Mouse (Mus musculus) small intestine, adult 2 months (tissue): ENCODE results near the gene Mettl7a2. TPM values are rescaled to one million over a fixed set of nuclear protein-coding genes. Genes with fewer than 3 reads are reported as not detected.
"Not testable (repeated sequence)": the region's sequence is repeated elsewhere in the genome, so short reads cannot be mapped to it uniquely, and the experiment has no call there.

Experiments
- H3K27ac ChIP-seq: fragments of 200-500 bp; 2 replicates; pipeline ENCODE4 v1.5.1; 2012; ENCODE audit warnings: low read depth, low read length, control low read depth, inconsistent platforms; ENCODE audit not compliant: insufficient read depth
- H3K27me3 ChIP-seq: fragments of 200-500 bp; 2 replicates; pipeline ENCODE4 v1.6.1; 2012; ENCODE audit warnings: mild to moderate bottlenecking, moderate library complexity, low read length, inconsistent platforms; ENCODE audit not compliant: control insufficient read depth, insufficient read depth
- H3K36me3 ChIP-seq: fragments of 200-500 bp; 2 replicates; pipeline ENCODE4 v1.6.1; 2012; ENCODE audit warnings: mild to moderate bottlenecking, low read length, control low read depth, inconsistent platforms; ENCODE audit not compliant: control insufficient read depth, insufficient read depth
- H3K4me1 ChIP-seq: fragments of 200-500 bp; 2 replicates; pipeline ENCODE4 v1.6.1; 2012; ENCODE audit warnings: low read length, inconsistent platforms, mixed read lengths; ENCODE audit not compliant: control insufficient read depth, insufficient read depth, insufficient read length
- H3K4me3 ChIP-seq: fragments of 200-500 bp; 2 replicates; pipeline ENCODE4 v1.5.1; 2012; ENCODE audit warnings: low read depth, mild to moderate bottlenecking, control low read depth, inconsistent platforms, low read length, moderate library complexity
- CTCF ChIP-seq: fragments of 200-500 bp; IDR thresholded peaks from 2 replicates; pipeline ENCODE4 v1.5.1; 2012; ENCODE audit warnings: low read depth, mild to moderate bottlenecking, control low read depth, inconsistent platforms, low read length, moderate library complexity, mixed read lengths; ENCODE audit not compliant: insufficient replicate concordance, insufficient read length; ENCODE audit errors: extremely low read depth
- POLR2A ChIP-seq: fragments of 200-500 bp; IDR thresholded peaks from 2 replicates; pipeline ENCODE4 v1.6.1; 2012; ENCODE audit warnings: low read depth, mild to moderate bottlenecking, control low read depth, inconsistent platforms, low read length, moderate library complexity
- WGBS: fragments of 180-500 bp; shearing (Covaris S2); methylation state at CpG from one replicate; pipeline ENCODE4 v1.1.7; 2018; 5-methylcytosine and 5-hydroxymethylcytosine counted together
- polyA plus RNA-seq: library from polyadenylated mRNA; depleted of rRNA; stranded (reverse); fragments of >200 nt; gene quantifications from 2 replicates; pipeline ENCODE4 v1.2.3, GENCODE M21; 2012; rRNA removed

Gene Mettl7a2
- not detected in 2 replicates for polyA plus RNA-seq

GRCm38 (mm10) chr15:100352711-100353250, at the start of gene Mettl7a2, which contains the start of gene Methig1:
Gene Mettl7a2 (plus strand): TSS chr15:100353200.
Gene Methig1 (plus strand): TSS chr15:100353149.
- 60% methylated on average over 10 of the region's 10 CpGs for WGBS
- H3K4me3 ChIP-seq = no peak within 1 kb of the TSS
- H3K27ac ChIP-seq = no peak within 1 kb of the TSS

GRCm38 (mm10) chr15:100303428-100304018, 49.5 kb upstream of the Mettl7a2 start:
- TF ChIP-seq POLR2A = no peak
- TF ChIP-seq CTCF = no peak
- peak overlapping the region; percentile 99 for H3K27ac ChIP-seq
- no peaks in the 10 kb centered on the region for H3K4me1 ChIP-seq
- peak overlapping the region; percentile 38 for H3K4me3 ChIP-seq
- WGBS = 25% methylated on average over 8 of the region's 8 CpGs
- H3K27me3 ChIP-seq = no peaks in the 10 kb centered on the region
- H3K36me3 ChIP-seq = no peaks in the 10 kb centered on the region

More at GRCm38 (mm10) chr15:100352711-100353250, at the start of gene Mettl7a2, which contains the start of gene Methig1:
- TF ChIP-seq POLR2A (no peak), CTCF (no peak)
- Histone ChIP-seq H3K36me3 (no peaks in the 10 kb centered on the region), H3K4me1 (no peaks in the 10 kb centered on the region), H3K27me3 (peaks cover 15% of the 10 kb centered on the region)

GRCm38 (mm10) chr15:100304019-100304991, 48.7 kb upstream of the Mettl7a2 start, which contains the start of gene Mettl7a1:
Gene Mettl7a1 (plus strand): TSS chr15:100304140.
- WGBS = 1% methylated on average over 24 of the region's 30 CpGs
- TF ChIP-seq CTCF = no peak
- peak; percentile 61; the same call in 1 of the 2 replicates for TF ChIP-seq POLR2A

GRCm38 (mm10) chr15:100306201-100306600, 46.8 kb upstream of the Mettl7a2 start:
- Histone ChIP-seq H3K27me3 (no peaks in the 10 kb centered on the region), H3K27ac (no peak overlapping the region), H3K4me3 (no peak overlapping the region), H3K4me1 (no peaks in the 10 kb centered on the region), H3K36me3 (no peaks in the 10 kb centered on the region)
- 65% methylated on average over 2 of the region's 2 CpGs for WGBS
- TF ChIP-seq CTCF (no peak), POLR2A (no peak)

More at GRCm38 (mm10) chr15:100304019-100304991, 48.7 kb upstream of the Mettl7a2 start, which contains the start of gene Mettl7a1:
- peak within 1 kb of the TSS; percentile 99 for H3K27ac ChIP-seq
- no peaks in the 10 kb centered on the region for H3K4me1 ChIP-seq
- H3K4me3 ChIP-seq = peak within 1 kb of the TSS; percentile 96
- no peaks in the 10 kb centered on the region for H3K27me3 ChIP-seq
- no peaks in the 10 kb centered on the region for H3K36me3 ChIP-seq

GRCm38 (mm10) chr15:100307438-100308096, 45.4 kb upstream of the Mettl7a2 start:
- H3K36me3 ChIP-seq, H3K27me3 ChIP-seq, H3K4me3 ChIP-seq, H3K4me1 ChIP-seq, H3K27ac ChIP-seq: not testable (repeated sequence)
- WGBS = 10% methylated on average over 11 of the region's 11 CpGs
- TF ChIP-seq CTCF = peak; percentile 37; the same call in 1 of the 2 replicates

- no peaks in the 10 kb centered on the region for H3K27me3 ChIP-seq
- WGBS = 22% methylated on average over 2 of the region's 2 CpGs
- H3K4me1 ChIP-seq = peaks cover 2% of the 10 kb centered on the region; the same call in 1 of the 2 replicates
- no peak overlapping the region for H3K4me3 ChIP-seq
- no peaks in the 10 kb centered on the region for H3K36me3 ChIP-seq
- no peak for TF ChIP-seq CTCF
- no peak for TF ChIP-seq POLR2A
- no peak overlapping the region for H3K27ac ChIP-seq
These were observed 40.7 kb upstream of the Mettl7a2 start for GRCm38 (mm10) chr15:100312346-100312745.
